Mouse (Mus musculus): ENCODE measurements around the gene Armh4. TPM values are rescaled to one million over a fixed set of nuclear protein-coding genes. Genes with fewer than 3 reads are reported as not detected.

Gene Armh4
- total and polyA plus RNA-seq, 3 experiments = not detected

GRCm38 (mm10) chr14:49743946-49744526 lies 39.1 kb downstream of the Armh4 start:
- no peak for DNase-seq (ENCODE audit: extremely low read depth)
- Histone ChIP-seq H3K4me3 (replicated peaks in 1 of 3; ENCODE audit: low read depth in 2 of 3, low read length in 2 of 3, poor library complexity in 1 of 3) (no peak overlapping the region), H3K79me2 (replicated peaks; ENCODE audit: control insufficient read depth, extremely low read depth, insufficient read depth, poor library complexity, severe bottlenecking) (no peaks in the 10 kb centered on the region), H3K9ac (ENCODE audit: insufficient read depth, low read depth) (no peak overlapping the region), H3K27ac (ENCODE audit: insufficient read depth, low read depth) (no peak overlapping the region), H3K9me3 (replicated peaks; ENCODE audit: low read length) (no peaks in the 10 kb centered on the region), H3K4me1 (ENCODE audit: control insufficient read depth in 1 of 2, insufficient read depth in 2 of 2) (no peaks in the 10 kb centered on the region), H3K4me2 (ENCODE audit: insufficient read depth, low read depth, poor library complexity, severe bottlenecking) (no peak overlapping the region), H3K27me3 (replicated peaks) (no peaks in the 10 kb centered on the region), H3K36me3 (replicated peaks in 1 of 2; ENCODE audit: control insufficient read depth in 1 of 2, insufficient read depth in 1 of 2, low read length in 1 of 2) (no peaks in the 10 kb centered on the region)
- no peak for TF ChIP-seq JUN (IDR thresholded peaks at IDR 0.05; ENCODE audit: insufficient read depth, low read depth, low read length)
- TF ChIP-seq NRF1 (IDR thresholded peaks at IDR 0.05; ENCODE audit: low read depth, low read length) = no peak
- TF ChIP-seq MEF2A (IDR thresholded peaks at IDR 0.05; ENCODE audit: borderline replicate concordance, low read depth, low read length) = no peak
- TF ChIP-seq POLR2AphosphoS2 (IDR thresholded peaks at IDR 0.05; ENCODE audit: low read depth, low read length) = no peak
- no peak for TF ChIP-seq ZC3H11A (IDR thresholded peaks at IDR 0.05; ENCODE audit: low read depth, low read length)
- no peak for TF ChIP-seq USF2 (conservative IDR thresholded peaks at IDR 0.05; ENCODE audit: low read depth, low read length)
- TF ChIP-seq E2F4 (IDR thresholded peaks at IDR 0.05; ENCODE audit: insufficient replicate concordance, low read depth, low read length) = no peak
- no peak for TF ChIP-seq RCOR1 (conservative IDR thresholded peaks at IDR 0.05; ENCODE audit: low read depth, low read length)
- no peak for TF ChIP-seq MAZ (IDR thresholded peaks at IDR 0.05; ENCODE audit: low read depth, low read length)
- no peak for TF ChIP-seq KAT2A (IDR thresholded peaks at IDR 0.05; ENCODE audit: insufficient replicate concordance, low read length)
- no peak for TF ChIP-seq HCFC1 (IDR thresholded peaks at IDR 0.05; ENCODE audit: low read depth, low read length)
- no peak for TF ChIP-seq UBTF (IDR thresholded peaks at IDR 0.05; ENCODE audit: low read depth, low read length)
- dilution Hi-C loops (cut with MboI; ENCODE audit: extremely low pct_ligation_motif_present, extremely low pct_unique_long_range_greater_than_20kb, low sequenced_read_pairs) (no loop called here), in situ Hi-C loops (cut with MboI; ENCODE audit: low pct_ligation_motif_present, low pct_unique_long_range_greater_than_20kb, low sequenced_read_pairs) (loop anchor here (25.0 kb wide), 1 partner anchor 507 kb away; the partner anchor contains the start of gene ccdc198)

- TF ChIP-seq ETS1 (conservative IDR thresholded peaks at IDR 0.05; ENCODE audit: low read depth, low read length) = no peak
- Histone ChIP-seq H3K4me1 (ENCODE audit: control insufficient read depth in 1 of 2, insufficient read depth in 2 of 2) (peaks cover 0 to 7% of the 10 kb centered on the region in 2 experiments; a peak in 1 of 4 replicates), H3K9ac (ENCODE audit: insufficient read depth, low read depth) (no peak overlapping the region), H3K4me3 (replicated peaks in 1 of 3; ENCODE audit: low read depth in 2 of 3, low read length in 2 of 3, poor library complexity in 1 of 3) (no peak overlapping the region), H3K9me3 (replicated peaks; ENCODE audit: low read length) (no peaks in the 10 kb centered on the region), H3K4me2 (ENCODE audit: insufficient read depth, low read depth, poor library complexity, severe bottlenecking) (no peak overlapping the region), H3K79me2 (replicated peaks; ENCODE audit: control insufficient read depth, extremely low read depth, insufficient read depth, poor library complexity, severe bottlenecking) (no peaks in the 10 kb centered on the region), H3K27me3 (replicated peaks) (no peaks in the 10 kb centered on the region), H3K27ac (ENCODE audit: insufficient read depth, low read depth) (no peak overlapping the region), H3K36me3 (replicated peaks in 1 of 2; ENCODE audit: control insufficient read depth in 1 of 2, insufficient read depth in 1 of 2, low read length in 1 of 2) (no peaks in the 10 kb centered on the region)
- dilution Hi-C loops (cut with MboI; ENCODE audit: extremely low pct_ligation_motif_present, extremely low pct_unique_long_range_greater_than_20kb, low sequenced_read_pairs) = no loop called here
- in situ Hi-C loops (cut with MboI; ENCODE audit: low pct_ligation_motif_present, low pct_unique_long_range_greater_than_20kb, low sequenced_read_pairs) = loop anchor here (25.0 kb wide), 1 partner anchor 502 kb away; the partner anchor contains the start of gene ccdc198
- DNase-seq (ENCODE audit: extremely low read depth) = no peak
These were observed 43.9 kb downstream of the Armh4 start for GRCm38 (mm10) chr14:49739328-49739727.

All from CH12.LX (cell line).